ENCODE assay signal across 8 mouse cellular contexts in the genomic region with DNA sequence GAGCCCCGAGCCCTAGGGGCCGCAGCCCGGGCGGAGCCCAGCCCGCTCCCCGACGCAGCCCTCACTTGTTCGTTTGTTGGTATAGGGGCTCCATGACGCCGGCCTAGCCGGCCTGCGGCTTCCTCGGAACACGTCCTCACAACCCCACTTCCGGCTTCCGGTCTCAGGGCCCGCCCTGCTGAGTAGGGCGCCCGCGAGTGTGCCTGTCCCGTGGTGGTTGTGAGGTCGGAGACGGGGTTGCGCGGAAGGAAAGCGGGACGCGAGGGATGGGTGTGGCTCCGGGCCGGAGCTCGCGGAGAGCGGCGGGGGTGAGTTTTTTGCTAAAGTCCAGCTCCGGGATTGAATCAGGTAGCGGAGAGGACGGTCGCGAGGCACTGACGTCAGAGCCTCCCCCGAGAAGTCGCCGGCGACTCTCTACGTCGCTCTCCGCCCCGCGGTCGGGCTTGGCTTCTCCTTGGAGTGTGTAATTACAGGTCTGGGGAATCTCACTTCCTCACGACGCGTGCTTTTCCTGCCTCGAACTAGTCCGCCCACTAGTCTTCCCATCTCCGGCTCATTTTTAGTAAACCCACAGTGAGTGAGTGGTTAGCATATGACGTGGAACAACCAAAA. TPM values are rescaled to one million over a fixed set of nuclear protein-coding genes. Genes with fewer than 3 reads are reported as not detected.
A peak's percentile ranks its signal among the peaks of the same experiment; 100 is the strongest.
DNase-seq lines count a peak whose midpoint lies in the region; ATAC-seq and TF ChIP-seq lines count a peak whose summit lies in the region.

Gene Gosr2, minus strand, starts transcription at position 334 of the 612 bp plus-strand sequence.

- H3K36me3 ChIP-seq in hindbrain, postnatal 0 days (ENCODE audit: insufficient read depth, low read length): no peaks in the 10 kb centered on the region

- H3K4me2 ChIP-seq in hindbrain, postnatal 0 days (ENCODE audit: low read depth, low read length): peak within 1 kb of the TSS; percentile 65

- under 1% methylated on average over 57 of the region's 57 CpGs for WGBS in hindbrain, postnatal 0 days

- H3K27me3 ChIP-seq in hindbrain, postnatal 0 days (ENCODE audit: insufficient read depth, low read length): no peaks in the 10 kb centered on the region

- intact Hi-C loops in gastrocnemius, adult 2 months (cut with DNase I): no loop called here
- intact Hi-C loops in left cerebral cortex, adult 2 months (cut with DNase I): no loop called here

- peak within 1 kb of the TSS; percentile 99 for H3K27ac ChIP-seq in gastrocnemius, adult 2 months
- peak within 1 kb of the TSS; percentile 98 for H3K27ac ChIP-seq in hindbrain, postnatal 0 days
- H3K27ac ChIP-seq in left cerebral cortex, adult 2 months: peak within 1 kb of the TSS; percentile 100

- peak within 1 kb of the TSS; percentile 80 for H3K9ac ChIP-seq in hindbrain, postnatal 0 days (replicated peaks; ENCODE audit: low read length)

- no peaks in the 10 kb centered on the region for H3K9me3 ChIP-seq in hindbrain, postnatal 0 days (ENCODE audit: low read length)

- TF ChIP-seq CTCF in gastrocnemius, adult 2 months (IDR thresholded peaks at IDR 0.05): no peak
- TF ChIP-seq CTCF in hindbrain, postnatal 0 days (IDR thresholded peaks at IDR 0.05; ENCODE audit: low read depth): no peak; the same call in 1 of the 2 replicates
- no peak; the same call in 1 of the 2 replicates for TF ChIP-seq CTCF in left cerebral cortex, adult 2 months (IDR thresholded peaks at IDR 0.05)

- H3K4me1 ChIP-seq in hindbrain, postnatal 0 days (ENCODE audit: insufficient read depth, low read length): no peaks in the 10 kb centered on the region; the same call in none of the 2 replicates

- peak; percentile 98 for ATAC-seq in hindbrain, postnatal 0 days
- peak; percentile 93 for ATAC-seq in megakaryocyte, adult 5-6 weeks (ENCODE audit: poor library complexity, severe bottlenecking)

- H3K4me3 ChIP-seq in gastrocnemius, adult 2 months: peak within 1 kb of the TSS; percentile 86
- peak within 1 kb of the TSS; percentile 73 for H3K4me3 ChIP-seq in hindbrain, postnatal 0 days (ENCODE audit: low read length)
- H3K4me3 ChIP-seq in left cerebral cortex, adult 2 months: peak within 1 kb of the TSS; percentile 93

- DNase-seq in WW6 (ENCODE audit: low read depth, low spot score): peak; percentile 91
- peak; percentile 67 to 87 for DNase-seq in cerebellum, postnatal 4 days (ENCODE audit: low spot score in 2 of 2)
- DNase-seq in gastrocnemius, adult 2 months: peak; percentile 92
- peak; percentile 95 for DNase-seq in hindbrain, postnatal 0 days (ENCODE audit: low spot score)
- DNase-seq in left cerebral cortex, adult 2 months (ENCODE audit: extremely low spot score in 1 of 2, low spot score in 2 of 2): peak; percentile 86 to 88
- peak; percentile 87 to 96 for DNase-seq in right cerebral cortex, adult 2 months (ENCODE audit: low spot score in 2 of 2)
- peak; percentile 88 for DNase-seq in urinary bladder, postnatal 14 days (ENCODE audit: low spot score)

RNA-seq across cellular contexts. Expression of gene Gosr2, which starts in this region (rescaled TPM):
- 10 to 100 TPM; 38.3 to 40.1 TPM for total RNA-seq in gastrocnemius, adult 2 months (2021)
- 101 and 102 TPM in 2 replicates for total RNA-seq in hindbrain, postnatal 0 days (2014; rRNA removed)
- polyA plus RNA-seq in hindbrain, postnatal 0 days (2015; fragmentation: Nextera tagmentation; extraction: Ambion mirVana): 93.3 and 99.4 TPM in 2 replicates
- total RNA-seq in left cerebral cortex, adult 2 months (2021): 10 to 100 TPM; 71.1 to 72.4 TPM
- 45.8 and 46.8 TPM in 2 replicates for total RNA-seq in megakaryocyte, adult 5-6 weeks (2015)
- total RNA-seq in megakaryocyte, adult 5-6 weeks (2017): 45.5 and 51.8 TPM in 2 replicates

Comparison
In these comparisons a context has a peak if more than half of its experiments do, and no peak if none do; other contexts are left out.
1. Peak in every context shown above with its lines: DNase-seq, ATAC-seq, H3K4me3 ChIP-seq and H3K27ac ChIP-seq.